Mouse (Mus musculus) heart, postnatal 25 days (tissue): Measurements from ENCODE around the gene Cacna1a. TPM values are rescaled to one million over a fixed set of nuclear protein-coding genes. Genes with fewer than 3 reads are reported as not detected.

Source experiments
- DNase-seq: peaks from one replicate; pipeline ENCODE4 v3.0.0; 2022; ENCODE audit warnings: low spot score
- intact Hi-C: fragments of 180-260 bp; cut with DNase I; formaldehyde crosslinking; loops from one replicate; pipeline ENCODE4 v1.15.1; 2025
- total RNA-seq, 2 experiments: library from RNA; stranded (reverse); gene quantifications; 2 replicates each; pipeline ENCODE4 v1.2.3; 2021

The Cacna1a gene
- total RNA-seq, 2 experiments from 2014 or later = 2.5 to 3.2 TPM

DNA sequence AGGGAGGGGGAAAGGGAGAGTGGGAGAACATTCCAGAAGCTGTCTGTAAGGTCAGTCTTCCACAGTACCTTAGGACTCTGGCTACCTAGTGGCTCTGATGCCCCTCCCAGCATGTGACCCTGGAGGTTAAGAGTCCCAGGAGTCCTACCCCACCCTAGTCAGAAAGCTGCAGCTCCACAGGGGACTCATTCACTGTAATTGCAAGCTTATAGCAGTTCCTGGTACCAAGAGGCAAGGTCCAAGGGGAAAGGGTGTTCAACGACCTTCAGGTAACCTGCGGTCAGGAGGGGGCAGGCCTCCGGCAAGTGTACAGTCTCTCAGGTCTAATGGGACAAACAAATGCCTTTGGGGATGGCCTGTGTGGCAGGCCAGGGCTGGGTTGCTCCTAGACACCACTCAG, 262.0 kb downstream of the Cacna1a start:
- no peak for DNase-seq
- intact Hi-C loops = no loop called here

DNA sequence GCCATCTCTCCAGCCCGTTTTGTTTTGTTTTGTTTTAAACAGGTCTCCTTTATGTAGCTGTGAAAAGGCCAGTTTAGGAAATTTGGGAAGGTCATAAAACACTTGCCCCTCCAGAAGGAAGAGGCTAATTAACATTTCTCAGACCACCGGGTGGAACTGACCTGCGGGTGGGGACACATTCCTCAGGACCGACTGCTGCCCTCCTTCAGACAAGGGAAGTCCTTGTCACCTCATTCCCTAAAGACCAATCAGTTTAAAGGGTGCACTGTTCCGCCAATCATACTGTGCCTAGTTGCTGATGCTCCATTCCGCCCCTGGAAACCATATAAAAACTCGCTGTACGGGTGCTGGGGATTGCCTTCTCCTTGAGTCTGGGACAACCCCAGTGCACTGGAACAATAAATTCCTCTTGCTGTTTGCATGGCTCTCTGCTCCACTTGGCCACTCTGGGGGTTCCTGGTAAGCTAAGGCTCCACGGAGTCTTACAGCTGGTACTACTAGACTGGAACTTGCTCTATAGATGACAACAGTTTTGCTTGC, 264.9 kb downstream of the Cacna1a start:
- intact Hi-C loops = no loop called here
- no peak for DNase-seq

- DNase-seq = no peak
- intact Hi-C loops = loop anchor here (2.0 kb wide), 1 partner anchor 16 kb away; no protein-coding TSS in a partner anchor
Observed at GRCm38 (mm10) chr8:84654597-84654996, 266.4 kb downstream of the Cacna1a start.

DNA sequence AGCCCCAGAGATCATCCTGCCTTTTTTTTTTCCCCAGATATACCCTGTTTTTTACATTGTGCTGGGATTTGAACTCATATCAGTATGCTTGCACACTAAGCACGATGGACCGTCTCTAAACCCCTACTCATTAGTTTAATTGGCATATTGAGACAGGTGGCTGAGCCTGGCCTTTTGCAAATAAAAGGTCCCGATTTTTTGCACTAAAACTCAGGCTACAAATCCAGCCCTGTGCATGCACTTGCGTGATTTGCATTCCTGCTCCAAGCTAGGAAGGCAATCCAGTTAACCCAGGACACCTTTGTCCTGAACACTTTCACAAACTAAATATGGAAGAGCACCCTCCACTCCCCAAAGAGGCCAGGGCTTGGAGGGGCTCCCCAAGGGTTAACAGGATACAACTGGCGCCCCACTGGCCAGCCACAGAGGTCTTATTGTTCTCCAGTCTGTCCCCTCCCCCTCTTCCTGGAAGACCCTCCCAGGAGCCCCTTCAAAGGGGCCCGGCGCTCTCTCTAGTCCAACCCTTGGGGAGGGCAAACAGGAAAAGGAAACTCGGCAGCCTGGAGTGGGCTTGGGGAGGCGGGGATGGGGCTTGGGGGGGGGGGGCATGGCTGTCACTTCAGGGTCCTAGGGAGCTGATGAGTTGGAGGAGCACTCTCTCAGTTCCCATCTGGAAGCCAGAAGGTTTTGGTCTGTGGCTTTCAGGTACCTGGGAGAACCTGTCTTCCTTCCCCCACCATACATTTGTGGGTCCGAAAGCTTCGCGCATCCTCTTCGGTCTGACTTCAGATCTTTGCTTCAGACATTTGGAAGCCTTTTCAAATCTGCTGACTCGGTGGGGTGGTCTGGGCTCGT, 267.3 kb downstream of the Cacna1a start:
- intact Hi-C loops = loop anchor here (2.0 kb wide), 1 partner anchor 17 kb away; no protein-coding TSS in a partner anchor

GRCm38 (mm10) chr8:84656191-84656525, 267.9 kb downstream of the Cacna1a start:
- DNase-seq = no peak
- intact Hi-C loops = no loop called here

More for the DNA sequence above, 267.3 kb downstream of the Cacna1a start:
- peak; percentile 23 for DNase-seq

GRCm38 (mm10) chr8:84656641-84657126, 268.4 kb downstream of the Cacna1a start:
- intact Hi-C loops = no loop called here
- DNase-seq = peak; percentile 86

- no peak for DNase-seq
- intact Hi-C loops = no loop called here
Observed at GRCm38 (mm10) chr8:84657203-84657602, 269.0 kb downstream of the Cacna1a start.

GRCm38 (mm10) chr8:84657680-84658079, 269.4 kb downstream of the Cacna1a start:
- intact Hi-C loops = no loop called here
- no peak for DNase-seq

DNA sequence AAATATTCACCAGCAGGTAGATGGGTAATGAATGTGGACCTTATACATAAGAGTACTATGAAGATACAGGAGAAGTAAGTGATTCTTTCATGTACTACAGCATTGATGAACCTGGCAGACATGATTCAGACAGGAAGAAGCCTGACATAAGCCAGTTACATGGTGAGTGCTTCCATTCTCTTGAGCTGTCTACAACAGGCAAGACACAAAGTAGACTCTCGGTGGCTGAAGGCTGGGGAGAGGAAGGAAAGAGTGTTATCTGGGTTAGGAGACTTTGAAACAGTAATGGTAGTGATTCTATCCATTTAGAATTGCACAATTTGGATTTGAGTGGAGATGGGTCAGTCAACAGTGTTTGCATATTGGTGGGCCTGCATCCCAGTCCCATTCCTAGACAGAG, 270.7 kb downstream of the Cacna1a start:
- intact Hi-C loops = no loop called here

GRCm38 (mm10) chr8:84659936-84660818, 271.9 kb downstream of the Cacna1a start:
- DNase-seq = peak; percentile 77
- intact Hi-C loops = loop anchor here (2.0 to 5.0 kb wide), 2 partner anchors 41 to 317 kb away; partner anchors contain the start of genes Junb and Lyl1

More for the DNA sequence above, 270.7 kb downstream of the Cacna1a start:
- no peak for DNase-seq

GRCm38 (mm10) chr8:84660819-84661457, 272.7 kb downstream of the Cacna1a start:
- peak; percentile 19 for DNase-seq
- intact Hi-C loops = loop anchor here (2.0 to 5.0 kb wide), 2 partner anchors 40 to 316 kb away; partner anchors contain the start of genes Junb and Lyl1

GRCm38 (mm10) chr8:84661458-84661871, 273.2 kb downstream of the Cacna1a start:
- intact Hi-C loops = loop anchor here (2.0 to 5.0 kb wide), 2 partner anchors 39 to 316 kb away; partner anchors contain the start of genes Junb and Lyl1

GRCm38 (mm10) chr8:84661961-84662571, 273.8 kb downstream of the Cacna1a start:
- intact Hi-C loops = loop anchor here (2.0 to 5.0 kb wide), 2 partner anchors 39 to 315 kb away; partner anchors contain the start of genes Junb and Lyl1
- no peak for DNase-seq

More at GRCm38 (mm10) chr8:84661458-84661871, 273.2 kb downstream of the Cacna1a start:
- DNase-seq = peak; percentile 96

DNA sequence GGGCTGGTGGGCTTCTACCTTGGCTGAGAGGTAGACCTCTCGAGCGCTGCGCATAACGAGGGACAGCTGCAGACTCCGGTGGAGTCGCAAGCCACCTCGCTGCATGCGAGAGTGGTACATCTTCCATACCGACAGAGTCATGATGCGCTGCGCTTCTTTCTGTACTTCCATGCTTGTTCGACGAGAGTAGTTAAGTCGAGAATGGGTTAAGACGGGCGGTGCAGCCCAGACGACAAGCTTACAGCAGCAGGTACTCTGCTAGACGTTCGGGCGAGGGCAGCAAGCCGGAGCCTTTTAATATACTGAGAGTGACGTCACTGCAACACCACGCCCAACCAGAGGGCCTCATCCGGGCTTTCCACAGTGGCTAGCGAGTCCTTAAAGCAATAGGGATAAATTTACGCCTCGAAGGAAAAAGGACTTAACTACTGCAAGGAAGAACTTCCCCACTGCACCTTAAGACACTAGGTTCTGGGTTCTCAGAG, 274.4 kb downstream of the Cacna1a start, which contains the start of gene Ier2:
Ier2 (minus strand) TSS at position 272 of the 485 bp plus-strand sequence.
- DNase-seq = peak; percentile 96
- intact Hi-C loops = loop anchor here (5.0 kb wide), 1 partner anchor 315 kb away; the partner anchor contains the start of gene Junb

GRCm38 (mm10) chr8:84663483-84664327, 275.5 kb downstream of the Cacna1a start:
- peak; percentile 98 for DNase-seq
- intact Hi-C loops = loop anchor here (5.0 kb wide), 1 partner anchor 314 kb away; the partner anchor contains the start of gene Junb

DNA sequence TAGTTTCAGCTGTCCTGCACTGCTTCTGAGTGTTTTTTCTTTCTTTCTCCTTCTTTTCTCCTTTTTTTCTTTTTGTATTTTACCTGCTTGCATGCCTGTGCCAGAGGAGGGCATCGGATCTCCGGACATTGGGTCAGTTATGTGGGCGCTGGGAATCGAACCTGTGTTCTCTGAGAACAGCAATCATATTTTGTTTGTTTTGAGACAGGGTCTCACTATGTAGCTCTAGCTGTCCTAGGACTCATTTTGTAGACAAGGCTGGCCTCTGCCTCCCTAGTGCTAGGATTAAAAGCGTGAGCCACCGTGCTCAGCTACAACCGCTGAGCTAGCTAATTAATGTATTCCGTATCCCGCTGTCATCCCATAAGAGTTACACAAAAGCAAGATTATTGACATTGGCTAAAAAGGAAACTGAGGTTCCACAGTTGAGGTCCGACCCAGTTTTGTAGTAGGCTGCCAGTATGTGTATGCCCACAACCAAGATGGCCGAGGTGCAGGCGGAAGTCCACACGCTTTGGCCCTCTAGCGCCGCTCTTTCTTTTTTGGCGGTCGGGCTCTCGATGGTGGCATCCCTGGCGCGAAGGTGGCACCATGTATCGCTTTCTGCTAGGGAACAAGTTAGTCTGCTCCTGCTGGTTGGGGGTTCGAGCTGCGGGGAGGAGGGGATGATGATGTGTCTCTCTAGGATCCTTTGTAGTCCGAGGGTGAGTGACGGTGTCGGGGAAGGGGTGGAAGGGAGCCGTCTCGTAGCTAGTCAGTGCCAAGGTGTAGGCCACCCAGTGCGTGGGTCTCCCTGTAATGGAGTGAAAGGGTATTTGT, 276.5 kb downstream of the Cacna1a start:
- DNase-seq = peak; percentile 61
- intact Hi-C loops = loop anchor here (5.0 kb wide), 1 partner anchor 313 kb away; the partner anchor contains the start of gene Junb
